Mouse (Mus musculus) brain, embryonic 14.5 days (tissue): ENCODE data around the gene Tnxb.

Experiments
- CTCF ChIP-seq: fragments of 200-500 bp; IDR thresholded peaks from 2 replicates; pipeline ENCODE4 v1.5.1; 2012; ENCODE audit warnings: inconsistent platforms, mild to moderate bottlenecking, moderate library complexity, borderline replicate concordance; ENCODE audit not compliant: insufficient read depth, insufficient read length; ENCODE audit errors: extremely low read depth
- POLR2A ChIP-seq: fragments of 200-500 bp; IDR thresholded peaks from 2 replicates; pipeline ENCODE4 v1.6.1; 2012; ENCODE audit warnings: mild to moderate bottlenecking, inconsistent platforms, borderline replicate concordance; ENCODE audit not compliant: poor library complexity, insufficient read depth, insufficient read length, severe bottlenecking; ENCODE audit errors: extremely low read depth

DNA sequence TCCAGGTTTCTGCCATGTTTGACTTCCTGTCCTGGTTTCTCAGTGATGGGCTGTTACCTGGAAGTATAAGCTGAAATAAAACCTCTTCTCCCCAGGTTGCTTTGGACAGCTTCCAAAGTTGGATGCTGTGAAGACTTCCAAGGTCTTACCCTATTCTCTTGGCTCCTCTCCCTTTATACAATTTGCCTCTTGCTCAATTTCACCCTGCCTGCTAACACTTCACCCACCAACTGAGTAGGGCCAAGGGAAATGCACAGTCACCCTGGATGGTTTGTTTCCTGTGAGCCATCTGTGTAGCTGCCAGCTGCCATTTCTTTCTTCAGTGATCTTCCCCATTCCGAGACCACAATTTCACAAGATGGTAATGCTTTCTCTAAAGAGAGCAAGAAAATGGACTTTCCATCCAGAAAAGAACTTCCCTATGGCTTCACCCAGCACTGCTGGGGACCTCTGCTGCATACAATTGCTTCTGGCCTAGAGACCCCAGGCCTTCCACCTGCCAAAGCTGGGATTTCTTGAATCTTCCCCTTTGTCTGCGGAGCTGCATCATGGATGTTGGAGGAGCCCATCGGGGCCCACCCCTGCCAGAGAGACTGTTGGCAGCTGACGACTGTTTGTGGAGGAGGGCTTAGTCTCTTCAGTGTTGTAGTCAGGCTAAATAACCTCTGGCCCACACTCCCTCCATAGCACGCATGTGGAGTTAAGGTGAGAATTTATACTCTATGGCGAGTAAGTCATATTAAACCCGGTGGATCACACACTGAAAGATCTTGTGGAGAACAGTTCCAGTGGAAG is 30.7 kb upstream of the Tnxb start:
- TF ChIP-seq POLR2A (no peak), CTCF (no peak)
